Mouse (Mus musculus) hindbrain, embryonic 14.5 days (tissue): ENCODE data around the gene Zfp788. TPM values are rescaled to one million over a fixed set of nuclear protein-coding genes. Genes with fewer than 3 reads are reported as not detected.
"Not testable (repeated sequence)": the region's sequence is repeated elsewhere in the genome, so short reads cannot be mapped to it uniquely, and the experiment has no call there.

Source experiments
- ATAC-seq: fragments of 200-750 bp; cut with Nextera tagmentation; 2 replicates; pipeline ENCODE4 v1.8.0; 2017; ENCODE audit warnings: moderate number of reproducible peaks, mild to moderate bottlenecking, moderate TSS enrichment, moderate library complexity; ENCODE audit not compliant: low FRiP score
- DNase-seq: peaks from one replicate; pipeline ENCODE4 v3.0.0-alpha.2; 2015; ENCODE audit warnings: low spot score
- H3K27ac ChIP-seq: fragments of 300-500 bp; sonication (generic); 2 replicates; pipeline ENCODE4 v1.5.1; 2014; ENCODE audit warnings: mild to moderate bottlenecking, moderate library complexity
- H3K27me3 ChIP-seq: fragments of 300-500 bp; sonication (generic); 2 replicates; pipeline ENCODE4 v1.6.1; 2014; ENCODE audit warnings: mild to moderate bottlenecking, low read length, mixed read lengths; ENCODE audit not compliant: control insufficient read depth, insufficient read depth
- H3K36me3 ChIP-seq: fragments of 300-500 bp; sonication (generic); replicated peaks from 2 replicates; pipeline ENCODE4 v1.6.1; 2014; ENCODE audit not compliant: control insufficient read depth, insufficient read depth
- H3K4me1 ChIP-seq: fragments of 300-500 bp; sonication (generic); replicated peaks from 2 replicates; pipeline ENCODE4 v1.6.1; 2014; ENCODE audit warnings: antibody characterized with exemption, low read length, mixed read lengths; ENCODE audit not compliant: control insufficient read depth, insufficient read depth
- H3K4me2 ChIP-seq: fragments of 300-500 bp; sonication (generic); replicated peaks from 2 replicates; pipeline ENCODE4 v1.6.1; 2014; ENCODE audit warnings: mild to moderate bottlenecking, moderate library complexity
- H3K4me3 ChIP-seq: fragments of 300-500 bp; sonication (generic); replicated peaks from 2 replicates; pipeline ENCODE4 v1.5.1; 2014; ENCODE audit warnings: mild to moderate bottlenecking, low read length
- H3K9ac ChIP-seq: fragments of 300-500 bp; sonication (generic); 2 replicates; pipeline ENCODE4 v1.6.1; 2014
- H3K9me3 ChIP-seq: fragments of 300-500 bp; sonication (generic); 2 replicates; pipeline ENCODE4 v1.6.1; 2016; ENCODE audit warnings: low read length; ENCODE audit not compliant: control insufficient read depth
- WGBS: fragments of 180-500 bp; shearing (Covaris S2); extraction: QIAGEN DNeasy Blood & Tissue Kit; methylation state at CpG from one replicate; pipeline ENCODE4 v1.1.7; 2014; 5-methylcytosine and 5-hydroxymethylcytosine counted together
- polyA plus RNA-seq: library from polyadenylated mRNA; unstranded; fragments of >200 nt; fragmentation: Nextera tagmentation; extraction: Ambion mirVana; gene quantifications from 2 replicates; pipeline ENCODE4 v1.2.1, GENCODE M21; 2014

Gene Zfp788
- polyA plus RNA-seq, 1 experiment from 2014 or later, result 29.2 TPM

- 47% methylated on average over 1 of the region's 1 CpGs for WGBS
- H3K4me3 ChIP-seq, H3K4me1 ChIP-seq, H3K27ac ChIP-seq, DNase-seq, H3K4me2 ChIP-seq, H3K9ac ChIP-seq, H3K36me3 ChIP-seq, ATAC-seq, H3K27me3 ChIP-seq: not testable (repeated sequence)
- H3K9me3 ChIP-seq, result peaks cover 32% of the 10 kb centered on the region
Observed at GRCm38 (mm10) chr7:41674326-41674725, 41.3 kb downstream of the Zfp788 start.

Other genes starting within 250 kb of the Zfp788 start
- 8.7 and 9.6 TPM in 2 replicates for gene AI987944, start 239.8 kb upstream of the Zfp788 start, polyA plus RNA-seq
- 0.51 and 0.68 TPM in 2 replicates for gene Vmn2r57, start 184.5 kb upstream of the Zfp788 start, polyA plus RNA-seq
- 0.16 and 0.17 TPM in 2 replicates for gene Gm20449, start 133.8 kb upstream of the Zfp788 start, polyA plus RNA-seq
- gene AW146154, start 133.3 kb upstream of the Zfp788 start, polyA plus RNA-seq, result 3.6 and 5.4 TPM in 2 replicates
- gene Gm6871, start 59.5 kb upstream of the Zfp788 start, polyA plus RNA-seq, result not detected in 2 replicates
- 17.1 and 20.8 TPM in 2 replicates for gene 2610021A01Rik, start 34.0 kb upstream of the Zfp788 start, polyA plus RNA-seq
- gene Vmn2r58, start 239.5 kb downstream of the Zfp788 start, polyA plus RNA-seq, result not detected in 2 replicates